Mouse (Mus musculus): ENCODE measurements around the gene Gm33543.

Gm33543 gene

DNA sequence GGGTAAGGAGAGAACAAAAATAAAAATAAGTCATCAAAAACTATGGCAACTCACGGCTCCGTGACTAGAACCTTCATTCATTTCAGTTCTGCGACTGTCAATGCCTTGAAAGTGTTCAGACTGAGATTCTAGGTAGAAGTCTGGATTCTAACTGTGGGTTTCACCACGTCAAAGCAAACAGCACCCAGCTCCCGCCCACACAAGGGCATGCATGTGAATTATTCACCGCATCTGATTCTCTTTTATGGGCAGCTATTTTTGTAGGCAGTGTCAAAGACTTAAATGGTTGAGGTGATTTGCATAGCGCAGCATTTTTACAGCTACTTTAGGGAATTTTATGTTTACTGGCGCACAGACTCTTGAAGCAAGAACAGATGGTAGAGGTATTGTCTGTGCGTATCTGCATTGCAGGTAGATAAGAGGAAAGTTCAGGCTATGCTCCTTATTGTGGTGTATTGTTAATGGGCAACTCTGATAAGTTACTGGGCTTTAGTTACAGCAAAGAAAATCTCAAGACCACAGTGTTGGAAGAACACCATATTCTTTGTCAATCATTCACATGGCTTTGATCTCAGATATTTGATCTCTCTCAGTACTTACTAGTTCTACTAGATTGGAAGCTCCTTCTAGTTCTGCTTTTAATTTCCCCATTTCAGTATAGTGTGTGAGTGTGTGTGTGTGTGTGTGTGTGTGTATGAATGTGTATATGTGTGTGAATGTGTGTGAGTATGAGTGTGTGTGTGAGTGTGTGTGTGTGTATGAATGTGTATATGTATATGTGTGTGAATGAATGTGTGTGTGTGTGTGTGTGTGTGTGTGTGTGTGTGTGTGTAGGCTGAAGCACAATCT, at the start of gene Gm33543:
TSS of gene Gm33543 (minus strand) at position 142 of the 849 bp plus-strand sequence.
- DNase-seq: peak; percentile 13

DNA sequence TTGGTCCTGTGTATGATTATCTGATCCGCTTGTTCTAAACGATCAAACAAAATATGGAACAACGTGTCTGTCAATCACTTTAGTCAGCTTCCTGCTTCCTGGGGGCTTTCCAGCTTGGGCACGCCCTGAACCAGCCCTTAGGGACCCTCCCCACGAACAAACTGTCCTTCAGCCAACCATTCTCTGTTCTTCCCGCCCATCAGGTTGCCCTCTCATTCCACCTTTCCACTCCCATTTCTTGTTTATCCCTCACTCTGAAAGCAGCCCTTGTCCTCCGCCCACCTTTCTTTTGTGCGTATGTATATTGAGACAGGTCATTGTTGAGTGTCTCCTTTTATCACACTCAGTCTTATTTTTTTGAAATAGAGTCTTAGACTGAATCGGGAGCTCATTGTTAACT, 49.4 kb upstream of the Gm33543 start:
- DNase-seq: no peak

GRCm38 (mm10) chr10:95891214-95891960, 48.7 kb upstream of the Gm33543 start:
- no peak for DNase-seq

DNA sequence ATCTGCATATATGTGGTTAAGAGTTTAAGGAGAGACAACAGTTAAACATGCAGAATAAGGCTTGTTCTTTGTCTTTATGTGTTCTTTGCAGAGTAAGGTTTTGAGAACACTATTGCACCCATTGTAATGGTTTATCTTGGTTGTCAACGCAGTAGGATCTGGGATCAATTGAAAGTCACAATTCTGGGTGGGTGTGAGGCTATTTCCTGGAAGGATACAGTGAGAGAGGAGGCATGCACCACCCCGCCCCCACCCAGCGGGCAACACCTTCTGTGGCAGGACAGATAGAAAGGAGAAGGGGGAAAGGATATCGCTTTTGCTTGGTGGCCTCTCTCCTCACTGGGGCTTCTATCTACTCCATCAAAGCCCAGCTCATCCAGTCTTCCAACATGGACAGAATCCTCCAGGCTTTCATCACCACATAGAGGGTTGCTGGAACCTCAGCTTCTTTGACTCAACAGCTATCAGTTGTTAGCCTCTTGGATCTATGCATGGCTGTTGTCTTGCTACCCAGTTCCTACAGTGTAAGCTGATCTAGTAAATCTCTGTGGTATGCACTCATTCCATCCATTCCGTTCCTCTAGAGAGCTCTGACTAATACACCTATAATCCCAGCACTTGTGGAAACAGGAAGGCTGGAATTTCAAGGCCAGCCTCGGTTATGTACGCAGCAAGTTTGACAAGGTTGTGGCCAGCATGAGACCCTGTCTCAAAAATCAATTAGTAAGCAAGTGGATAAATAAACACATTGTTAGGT, 41.2 kb upstream of the Gm33543 start:
- no peak for DNase-seq

- no peak for DNase-seq
Observed at GRCm38 (mm10) chr10:95882036-95882435, 39.3 kb upstream of the Gm33543 start.

DNA sequence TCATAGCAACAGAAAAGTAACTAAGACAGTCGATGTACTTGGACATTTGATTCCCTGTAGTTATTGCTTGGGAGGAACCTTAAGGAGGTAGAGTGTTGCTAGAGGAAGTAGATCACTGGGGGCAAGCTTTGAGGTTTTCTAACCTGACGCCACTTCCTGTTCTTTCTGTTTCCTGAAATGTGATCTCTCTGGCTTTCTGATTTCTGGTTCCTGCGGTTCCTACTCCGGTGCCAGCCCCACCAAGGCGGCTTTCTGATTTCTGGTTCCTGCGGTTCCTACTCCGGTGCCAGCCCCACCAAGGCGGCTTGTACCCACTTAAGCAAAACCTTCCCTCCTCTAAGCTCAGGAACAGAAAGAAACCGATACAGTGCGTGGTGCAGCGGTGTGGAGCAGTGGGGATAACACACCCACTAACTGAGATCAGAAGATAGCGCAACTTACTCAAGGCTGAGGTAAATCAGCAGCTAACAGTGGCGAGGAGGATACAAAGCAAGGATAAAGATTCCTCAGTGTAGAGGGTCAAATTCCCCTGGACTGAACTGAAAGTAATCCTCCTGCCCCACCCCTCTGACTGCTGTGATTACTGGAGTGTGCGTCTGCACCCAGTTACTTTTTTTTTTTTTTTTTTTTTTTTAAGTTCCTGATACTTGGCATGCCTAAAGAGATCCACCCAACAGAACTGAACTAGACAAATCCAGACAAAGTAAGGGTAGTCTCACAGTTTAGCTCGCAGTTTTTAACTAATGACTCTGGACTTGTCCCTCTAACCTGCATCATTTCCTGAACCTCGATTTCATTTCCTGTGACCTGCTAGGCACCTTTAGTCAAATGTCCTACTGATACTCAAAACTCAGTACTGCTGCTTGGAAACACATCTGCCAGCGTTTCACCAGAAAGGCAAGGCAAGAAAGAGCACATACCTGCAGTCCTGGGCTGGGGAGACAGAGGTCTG, 37.5 kb upstream of the Gm33543 start:
- DNase-seq: no peak

DNA sequence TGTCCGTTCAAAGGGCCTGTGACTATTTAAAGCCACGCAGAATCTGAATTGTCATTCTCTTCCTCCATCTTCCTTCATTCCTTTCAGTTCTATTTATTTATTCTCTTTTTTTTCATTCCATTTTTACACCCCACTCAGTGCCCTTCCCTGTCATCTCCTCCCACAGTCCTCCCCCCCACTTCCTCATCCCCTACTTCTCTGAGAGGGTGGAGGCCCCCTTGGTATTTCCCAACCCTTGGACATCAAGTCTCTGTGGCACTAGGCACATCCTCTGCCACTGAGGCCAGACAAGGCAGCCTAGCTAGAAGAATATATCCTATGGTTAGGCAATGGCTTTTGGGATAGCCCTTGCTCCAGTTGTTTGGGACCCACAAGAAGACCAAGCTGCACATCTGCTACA, 28.1 kb upstream of the Gm33543 start:
- no peak for DNase-seq

GRCm38 (mm10) chr10:95868348-95868747, 25.6 kb upstream of the Gm33543 start:
- DNase-seq: no peak

DNA sequence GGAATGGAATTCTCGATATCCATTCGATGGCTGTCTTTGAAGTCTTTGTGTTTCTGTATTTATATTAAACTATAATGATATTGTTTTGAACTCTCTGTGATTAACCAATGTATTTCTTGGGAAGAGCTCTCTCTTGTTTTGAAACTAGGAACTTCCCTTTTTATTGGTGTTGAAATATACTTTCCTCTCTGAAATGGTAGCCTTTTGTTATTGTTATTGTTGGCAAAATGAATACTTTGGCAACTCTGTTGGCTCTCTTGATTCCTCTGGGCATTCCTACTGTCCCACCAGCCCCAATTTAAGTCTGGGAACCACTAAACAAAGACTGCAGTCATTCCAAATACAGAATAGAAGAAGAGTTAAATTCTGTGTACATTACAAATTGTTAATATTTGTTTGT, 24.9 kb upstream of the Gm33543 start:
- DNase-seq: no peak

- no peak for DNase-seq
Observed at GRCm38 (mm10) chr10:95864349-95865124, 21.8 kb upstream of the Gm33543 start.

GRCm38 (mm10) chr10:95862664-95863063, 19.9 kb upstream of the Gm33543 start:
- DNase-seq: no peak

DNA sequence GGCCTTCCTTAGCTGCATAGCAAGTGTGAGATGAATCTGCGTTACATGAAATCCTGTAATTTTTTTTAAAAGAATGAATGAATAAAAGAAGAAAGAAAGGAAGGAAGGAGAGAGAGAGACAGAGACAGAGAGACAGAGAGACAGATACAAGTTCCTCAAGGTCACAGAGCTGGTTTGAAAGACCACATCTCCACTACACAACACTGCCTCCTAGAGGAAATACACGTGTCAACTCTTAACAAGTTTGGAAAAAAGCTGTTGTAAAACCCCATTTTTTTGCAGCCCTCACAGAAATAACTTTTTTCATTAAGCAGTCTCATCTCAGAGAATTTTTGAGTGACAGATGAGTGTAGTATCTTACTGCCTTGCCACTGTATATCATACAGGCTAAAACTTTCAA, 15.4 kb upstream of the Gm33543 start:
- peak; percentile 42 for DNase-seq

GRCm38 (mm10) chr10:95855411-95855810, 12.7 kb upstream of the Gm33543 start:
- no peak for DNase-seq

DNA sequence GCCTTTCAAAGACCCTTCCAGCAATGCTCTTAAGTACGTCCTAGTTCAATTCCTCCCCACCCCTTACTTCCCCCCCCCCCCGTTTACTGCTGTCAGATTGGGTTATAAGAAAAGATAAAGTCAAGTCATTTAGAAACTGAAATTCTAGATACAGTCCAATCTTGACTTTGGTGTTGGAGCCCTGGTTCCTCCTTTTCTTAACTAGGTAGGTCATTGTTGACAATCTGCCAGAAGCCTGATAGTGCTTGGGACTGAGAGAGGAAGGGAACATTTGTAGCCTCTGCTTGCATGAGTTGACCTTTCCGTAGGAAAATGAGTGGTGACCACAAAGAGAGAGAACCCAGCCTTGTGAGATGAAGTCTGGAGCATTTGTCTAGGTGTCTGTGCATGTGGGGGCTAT, 7.8 kb upstream of the Gm33543 start:
- DNase-seq: no peak

DNA sequence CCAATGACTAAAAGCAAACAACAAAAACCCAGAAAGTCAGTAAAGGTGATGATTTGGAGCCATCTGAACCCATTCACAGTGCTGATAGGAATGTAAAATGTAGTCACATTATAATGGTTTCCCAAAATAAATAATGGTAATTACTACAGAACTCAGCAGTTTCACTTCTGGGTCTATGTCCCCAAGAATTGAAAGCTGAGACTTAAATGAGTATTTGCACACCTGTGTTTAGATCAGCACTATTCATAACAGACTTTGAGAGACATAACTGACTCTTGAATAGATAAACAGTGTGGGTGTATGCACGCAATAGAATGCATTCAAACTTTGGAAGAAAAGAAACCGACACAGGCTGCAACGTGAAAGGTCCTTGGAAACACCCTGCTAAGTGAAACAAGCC, 4.0 kb upstream of the Gm33543 start:
- DNase-seq: no peak

- DNase-seq: no peak
Observed at GRCm38 (mm10) chr10:95846281-95846680, 3.6 kb upstream of the Gm33543 start.

DNA sequence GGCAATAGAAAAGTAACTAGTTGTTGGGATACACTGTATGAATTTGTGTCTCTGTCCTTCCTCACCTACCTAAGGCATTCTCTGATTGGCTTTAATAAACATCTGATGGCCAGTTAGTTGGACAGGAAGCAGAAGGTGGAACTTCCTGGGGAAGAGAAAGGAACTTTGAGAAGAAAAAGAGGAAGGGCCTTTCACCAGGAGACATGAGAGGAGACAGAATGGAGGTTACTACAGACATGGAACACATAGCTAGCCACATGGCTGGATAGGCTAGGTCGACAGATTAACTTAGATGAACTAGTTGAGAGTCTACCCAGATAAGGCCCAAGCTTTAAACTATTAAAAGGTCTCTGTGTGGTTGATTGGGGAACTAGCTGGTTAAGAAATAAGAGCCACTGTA, 1.1 kb upstream of the Gm33543 start:
- no peak for DNase-seq

GRCm38 (mm10) chr10:95841241-95841640, 1.5 kb downstream of the Gm33543 start:
- DNase-seq: no peak

DNA sequence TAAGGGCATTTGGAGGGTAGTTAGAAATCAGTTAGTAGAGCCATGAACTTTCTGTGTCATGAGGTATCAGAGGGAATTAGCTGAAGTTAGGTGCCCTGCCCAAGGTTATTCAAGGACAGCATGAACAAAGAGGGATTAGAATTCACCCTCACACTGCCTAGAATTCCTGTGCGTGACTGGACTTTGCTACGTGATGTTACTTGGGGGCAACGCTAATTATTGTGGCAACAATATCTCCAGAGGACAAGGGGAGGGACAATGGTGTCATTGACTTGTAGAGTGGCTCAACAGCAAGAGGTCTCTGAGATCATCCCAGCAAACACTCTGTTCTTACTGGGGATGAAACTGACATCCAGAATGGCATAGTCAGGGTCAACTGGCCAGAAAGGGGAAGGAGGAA, 2.9 kb downstream of the Gm33543 start:
- no peak for DNase-seq

DNA sequence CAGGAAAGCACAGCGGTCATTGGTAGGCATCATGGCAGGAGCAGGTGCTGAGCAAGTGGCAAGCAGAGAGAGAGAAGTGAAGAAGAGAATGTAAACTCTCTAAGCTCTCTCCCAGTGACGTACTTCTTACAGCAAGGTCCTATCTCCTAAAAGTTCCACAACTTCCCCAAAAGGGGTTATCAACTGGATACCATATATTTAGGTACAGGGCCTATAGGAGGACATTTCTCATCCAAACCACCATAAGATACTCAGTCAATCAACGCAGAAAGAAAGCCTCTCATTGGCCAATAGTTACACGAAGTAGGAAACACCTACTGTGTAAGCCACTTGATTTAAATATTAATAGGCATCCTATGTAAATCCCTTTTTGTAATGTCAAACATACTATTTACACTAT, 3.7 kb downstream of the Gm33543 start:
- DNase-seq: no peak

- DNase-seq: no peak
Observed at GRCm38 (mm10) chr10:95836530-95837264, 6.0 kb downstream of the Gm33543 start.

Data from thymus, postnatal 14 days (tissue).